Mouse (Mus musculus): ENCODE results near the gene Cyp2a12.
"Not testable (repeated sequence)": the region's sequence is repeated elsewhere in the genome, so short reads cannot be mapped to it uniquely, and the experiment has no call there.

The Cyp2a12 gene

GRCm38 (mm10) chr7:27028789-27029188 lies at the start of gene Cyp2a12:
Cyp2a12 (plus strand) TSS chr7:27029081.
- no peak for DNase-seq

- DNase-seq = not testable (repeated sequence)
These were observed 47.4 kb upstream of the Cyp2a12 start for GRCm38 (mm10) chr7:26981464-26981863.

- DNase-seq = not testable (repeated sequence)
These were observed 46.9 kb upstream of the Cyp2a12 start for GRCm38 (mm10) chr7:26981937-26982336.

GRCm38 (mm10) chr7:26982551-26982950 lies 46.3 kb upstream of the Cyp2a12 start:
- no peak for DNase-seq

GRCm38 (mm10) chr7:26983151-26983550 lies 45.7 kb upstream of the Cyp2a12 start:
- not testable (repeated sequence) for DNase-seq

- DNase-seq = not testable (repeated sequence)
These were observed 2.3 kb upstream of the Cyp2a12 start for GRCm38 (mm10) chr7:27026581-27026980.

GRCm38 (mm10) chr7:27048886-27049285 lies 20.0 kb downstream of the Cyp2a12 start:
- not testable (repeated sequence) for DNase-seq

GRCm38 (mm10) chr7:27059333-27059732 lies 30.5 kb downstream of the Cyp2a12 start:
- not testable (repeated sequence) for DNase-seq

- not testable (repeated sequence) for DNase-seq
These were observed 31.0 kb downstream of the Cyp2a12 start for GRCm38 (mm10) chr7:27059896-27060295.

GRCm38 (mm10) chr7:27078641-27079040 lies 49.8 kb downstream of the Cyp2a12 start:
- no peak for DNase-seq

GRCm38 (mm10) chr7:27081625-27082024 lies 52.7 kb downstream of the Cyp2a12 start:
- DNase-seq = no peak

All from B cell, adult 2 months (primary cell).